Mouse (Mus musculus): ENCODE results near the gene Scaf4. TPM values are rescaled to one million over a fixed set of nuclear protein-coding genes. Genes with fewer than 3 reads are reported as not detected.
"Not testable (repeated sequence)": the region's sequence is repeated elsewhere in the genome, so short reads cannot be mapped to it uniquely, and the experiment has no call there.

Scaf4 gene
- polyA plus RNA-seq, 1 experiment, result 24.9 TPM

DNA sequence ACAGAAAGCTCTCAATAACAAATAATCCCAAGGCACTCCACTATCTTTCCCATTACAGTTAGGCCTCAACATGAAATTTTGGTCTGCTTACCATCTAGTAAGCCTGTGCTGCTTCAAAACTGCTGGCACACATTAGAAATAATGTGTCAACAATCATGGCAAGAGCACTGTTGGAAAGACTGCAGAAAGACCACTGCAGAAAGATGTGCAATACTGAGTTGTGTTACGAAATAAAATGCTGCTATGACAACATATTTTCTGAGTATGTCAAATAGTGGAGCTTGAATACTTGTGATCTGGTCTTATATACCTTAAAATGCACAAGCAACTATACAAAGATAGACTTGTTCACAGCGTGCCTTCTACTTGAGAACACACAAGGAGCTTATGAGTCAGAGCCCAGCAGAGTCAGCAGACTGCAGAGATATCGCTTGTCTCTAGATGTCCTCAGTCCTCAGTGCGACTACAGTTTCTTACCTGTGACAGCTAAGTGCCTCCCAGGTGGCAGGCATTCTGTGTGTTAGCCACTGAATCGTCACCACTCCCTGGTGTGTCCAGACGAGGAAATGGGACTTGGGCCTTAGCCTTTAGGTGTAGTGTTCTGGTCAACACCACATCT lies 45.1 kb downstream of the Scaf4 start:
- no peak for DNase-seq (ENCODE audit: low spot score)

DNA sequence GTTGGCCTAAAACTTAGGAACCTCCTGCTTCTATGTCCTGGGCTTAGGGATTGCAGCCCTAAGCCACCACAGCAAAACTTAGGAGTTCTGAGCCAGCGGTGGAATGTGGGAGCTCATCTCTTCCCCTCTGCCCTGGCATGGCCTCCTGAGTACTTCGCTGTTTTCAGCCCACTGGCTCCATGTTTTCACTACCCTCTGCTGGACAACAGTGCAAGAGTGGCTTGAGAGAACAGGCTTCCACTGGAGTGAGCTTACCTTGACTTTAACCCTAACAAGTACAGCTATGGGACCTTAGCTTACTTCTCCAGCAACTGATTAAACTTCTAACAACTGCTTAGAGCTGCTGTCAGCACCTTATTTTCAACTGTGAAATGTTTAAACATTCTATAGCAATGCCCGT lies 49.1 kb downstream of the Scaf4 start:
- no peak for DNase-seq (ENCODE audit: low spot score)

DNA sequence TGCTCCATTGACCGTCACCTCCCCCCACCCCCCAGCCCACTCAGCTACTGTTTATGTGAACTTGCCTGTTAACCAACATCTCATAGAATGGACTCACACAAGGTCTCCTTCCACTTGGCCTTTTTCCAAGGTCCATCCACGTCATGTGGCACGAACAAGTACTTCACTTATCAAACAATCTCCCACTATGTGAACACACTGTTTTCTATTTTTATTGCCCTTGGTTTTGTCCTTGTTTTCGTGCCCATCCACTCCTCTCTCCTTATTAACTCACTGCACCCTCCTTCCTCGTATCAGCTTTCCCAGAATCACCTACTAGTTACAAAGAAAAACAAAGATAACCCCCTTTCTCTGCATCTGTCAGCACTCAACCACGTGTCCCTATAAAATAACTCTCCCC lies 49.7 kb downstream of the Scaf4 start:
- DNase-seq (ENCODE audit: low spot score), result no peak

DNA sequence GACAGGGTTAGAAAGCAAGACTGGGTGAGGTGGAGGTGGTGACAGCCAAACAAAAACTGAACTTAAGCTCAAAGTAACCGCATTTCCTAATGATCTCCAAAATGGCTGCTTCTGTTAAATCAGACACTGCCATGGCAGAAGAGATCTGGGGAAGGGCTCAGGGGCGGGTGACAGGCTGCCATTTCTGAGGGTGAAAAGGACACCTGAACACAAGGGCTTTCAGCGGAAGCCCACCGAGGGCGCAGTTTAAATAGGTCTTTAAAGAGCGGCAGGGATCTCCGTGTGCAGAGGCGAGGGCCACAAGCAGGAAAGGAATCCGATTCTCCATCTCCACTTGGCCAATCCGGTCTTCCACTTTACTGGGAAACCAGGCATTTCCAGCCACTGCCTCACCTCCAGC lies 50.6 kb downstream of the Scaf4 start:
- DNase-seq (ENCODE audit: low spot score), result no peak

DNA sequence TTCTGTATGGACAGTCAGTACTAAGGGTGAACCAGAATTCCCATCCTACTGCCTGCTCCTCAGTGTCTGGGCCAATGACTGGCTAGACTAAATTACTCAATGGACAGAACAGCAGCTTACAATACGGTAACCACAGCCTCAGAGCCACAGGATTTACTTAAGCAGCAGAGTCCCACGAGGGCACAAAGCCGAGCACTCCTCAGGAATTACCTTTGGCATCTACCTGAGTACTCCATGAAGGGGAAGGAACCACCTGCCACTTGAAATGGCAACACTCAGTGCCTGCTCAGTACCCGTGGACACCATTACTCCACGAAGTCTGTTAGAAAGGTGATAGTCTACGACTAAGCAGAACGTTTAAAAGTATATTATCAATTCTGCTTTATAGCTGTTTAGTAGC lies 53.0 kb downstream of the Scaf4 start:
- no peak for DNase-seq (ENCODE audit: low spot score)

DNA sequence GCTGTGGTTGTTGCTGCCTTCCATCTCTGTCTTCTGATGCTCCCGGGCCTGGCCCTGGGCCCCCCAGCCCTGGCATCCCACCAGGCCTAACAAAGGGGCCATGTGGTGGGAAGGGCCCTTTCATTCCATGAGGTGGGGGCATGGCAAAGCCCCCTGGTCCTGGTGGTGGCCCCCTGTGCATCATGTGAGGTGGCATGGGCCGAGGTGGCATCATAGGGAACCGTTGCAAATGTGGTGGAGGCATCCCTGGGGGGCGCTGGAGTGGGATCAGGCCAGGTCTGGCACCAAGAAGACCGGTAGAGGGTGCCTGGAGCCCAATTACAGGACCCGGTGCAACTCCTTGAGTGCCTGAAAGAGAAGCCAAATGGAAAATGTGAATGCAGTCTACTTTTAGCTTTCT lies 54.4 kb downstream of the Scaf4 start:
- no peak for DNase-seq (ENCODE audit: low spot score)

DNA sequence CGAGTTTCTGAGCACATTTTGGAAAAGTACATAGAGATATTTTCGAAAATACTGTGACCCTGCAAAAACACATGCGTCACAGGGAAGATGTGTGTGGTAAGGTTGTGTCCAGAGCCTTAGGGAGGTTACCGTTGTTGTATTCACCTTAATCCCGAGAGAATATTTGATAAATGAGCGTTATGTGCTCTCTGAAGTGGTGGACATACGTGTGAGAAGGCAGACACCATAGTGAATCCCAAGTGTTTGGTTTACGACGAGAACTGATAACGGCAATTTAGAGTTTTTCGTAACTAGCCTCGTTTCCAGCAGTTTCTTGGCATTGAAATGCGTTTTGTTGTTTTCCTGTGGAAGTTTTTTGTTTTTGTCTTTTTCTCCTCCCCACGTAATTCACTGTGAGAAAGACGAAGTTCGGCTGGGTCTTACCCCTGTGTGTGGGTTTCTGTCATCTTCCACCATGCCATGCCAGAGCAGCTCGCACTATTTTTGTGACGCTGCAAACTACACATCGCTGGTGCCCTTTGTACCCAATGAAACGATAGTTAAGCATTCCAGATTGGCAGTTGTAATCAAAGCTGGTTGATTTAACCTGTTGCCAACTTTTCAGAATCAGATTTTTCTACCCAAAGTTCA lies 62.7 kb downstream of the Scaf4 start:
- no peak for DNase-seq (ENCODE audit: low spot score)

DNA sequence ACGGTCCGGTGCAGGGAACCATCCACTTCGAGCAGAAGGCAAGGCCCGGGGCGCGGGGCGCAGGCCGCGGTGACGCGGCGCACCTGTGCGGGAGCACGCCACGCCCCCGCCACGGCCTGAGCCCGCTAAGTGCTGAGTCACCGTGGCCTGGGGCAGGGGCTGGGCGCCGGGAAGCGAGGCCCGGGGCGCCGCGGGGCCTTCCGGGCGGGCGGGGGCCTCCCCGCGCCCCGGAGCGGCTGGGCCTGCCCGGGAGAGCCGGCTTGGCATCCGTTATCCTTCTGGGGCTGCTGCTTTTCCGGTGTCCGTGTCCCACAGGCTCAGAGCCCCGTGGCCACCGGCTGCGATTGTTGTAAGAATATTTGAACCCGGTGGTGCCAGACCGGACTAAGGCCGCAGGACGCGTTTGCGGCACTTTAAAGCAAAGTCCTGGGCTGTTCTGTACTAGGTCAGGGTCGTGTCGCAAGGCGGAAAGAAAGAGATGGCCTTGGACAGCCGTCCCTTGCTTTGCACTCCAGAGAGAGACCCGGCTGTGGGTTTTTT lies 63.3 kb downstream of the Scaf4 start:
- no peak for DNase-seq (ENCODE audit: low spot score)

DNA sequence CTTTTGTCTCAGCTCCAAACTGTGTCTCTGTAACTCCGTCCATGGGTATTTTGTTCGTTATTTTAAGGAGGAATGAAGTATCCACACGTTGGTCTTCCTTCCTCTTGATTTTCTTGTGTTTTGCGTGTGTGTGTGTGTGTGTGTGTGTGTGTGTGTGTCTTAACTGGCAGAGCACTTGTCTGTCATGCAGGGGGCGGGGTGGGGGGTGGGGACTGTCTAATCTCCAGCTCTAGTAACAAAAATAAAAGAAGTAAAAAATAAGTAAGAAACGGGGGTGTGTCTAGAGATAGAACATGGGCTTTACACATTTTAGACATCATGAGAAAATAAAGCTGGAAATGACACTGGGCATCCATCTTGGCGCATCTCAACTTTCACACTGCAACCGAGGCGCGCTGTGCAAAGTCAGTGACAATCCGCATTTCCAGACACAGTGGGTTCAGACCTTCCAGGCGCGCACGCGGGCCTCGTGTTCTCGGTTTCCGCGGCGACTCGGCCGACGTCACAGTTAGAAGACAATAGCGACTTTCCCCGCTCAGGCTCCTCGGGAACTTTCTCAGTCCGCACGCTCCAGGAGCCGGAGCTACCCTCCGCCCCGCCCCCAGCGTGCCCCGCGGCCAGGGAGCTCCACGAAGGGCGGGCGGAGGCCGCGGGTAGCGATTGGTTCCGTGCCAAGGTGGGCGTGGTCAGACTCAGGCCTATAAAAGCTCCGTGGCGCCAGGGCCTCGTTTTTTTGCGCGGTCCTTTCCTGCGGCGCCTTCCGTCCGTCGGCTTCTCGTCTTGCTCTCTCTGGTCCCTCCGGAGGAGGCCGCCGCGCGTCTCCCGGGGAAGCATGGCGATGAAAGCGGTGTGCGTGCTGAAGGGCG lies 64.0 kb downstream of the Scaf4 start, which contains the start of gene Sod1:
TSS of gene Sod1 (plus strand) at position 729 of the 866 bp plus-strand sequence.
- peak; percentile 99 for DNase-seq (ENCODE audit: low spot score)

DNA sequence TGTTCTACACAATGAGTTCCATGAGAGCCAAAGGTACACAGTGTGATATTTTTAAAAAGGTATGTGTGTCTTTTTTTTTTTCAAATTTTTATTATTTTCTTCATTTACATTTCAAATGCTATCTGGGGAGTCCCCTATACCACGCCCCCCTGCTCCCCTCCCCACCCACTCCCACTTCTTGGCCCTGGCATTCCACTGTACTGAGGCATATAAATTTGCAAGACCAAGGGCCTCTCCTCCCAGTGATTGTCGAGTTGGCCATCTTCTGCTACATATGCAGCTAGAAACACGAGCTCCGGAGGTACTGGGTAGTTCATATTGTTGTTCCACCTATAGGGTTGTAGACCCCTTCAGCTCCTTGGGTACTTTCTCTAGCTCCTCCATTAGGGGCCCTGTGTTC lies 64.9 kb downstream of the Scaf4 start:
- not testable (repeated sequence) for DNase-seq (ENCODE audit: low spot score)

DNA sequence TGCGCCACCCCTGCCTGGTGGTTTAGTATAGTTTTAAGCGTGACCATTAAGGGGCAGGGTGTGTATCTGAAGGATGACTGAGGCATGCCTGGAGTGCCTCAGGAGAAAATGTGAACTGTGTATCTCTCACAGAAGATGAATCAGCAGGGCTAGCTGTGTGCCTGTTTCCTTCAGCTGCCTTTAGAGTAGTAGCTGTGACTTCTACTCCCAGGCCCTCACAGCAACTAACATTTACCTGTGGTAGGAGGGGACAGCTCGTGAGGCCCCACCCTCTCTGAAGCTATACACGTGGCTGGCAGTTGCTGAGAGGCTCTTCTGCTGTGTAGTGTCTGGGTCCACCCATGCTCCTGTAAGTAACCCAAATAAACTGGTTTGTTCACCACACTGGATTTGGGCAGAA lies 66.4 kb downstream of the Scaf4 start:
- DNase-seq (ENCODE audit: low spot score), result no peak

DNA sequence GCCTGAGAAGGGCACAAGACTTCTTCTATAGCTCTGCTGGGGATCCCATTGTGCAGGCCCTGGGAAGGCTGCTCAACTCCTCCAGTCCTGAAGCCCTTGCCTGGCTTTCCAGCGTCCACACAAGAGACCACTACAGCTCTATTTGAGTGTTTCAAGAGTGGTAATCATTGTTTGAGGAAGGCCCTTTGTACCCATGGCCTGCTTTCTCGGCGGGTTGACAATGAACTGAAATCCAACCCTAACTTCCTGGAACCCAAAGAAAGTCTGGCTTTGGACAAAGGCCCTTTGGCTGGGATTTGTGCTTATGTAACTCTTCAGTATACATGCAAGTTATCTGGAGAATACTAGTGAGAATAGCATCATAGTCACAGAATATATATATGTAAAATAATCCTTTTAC lies 66.9 kb downstream of the Scaf4 start:
- no peak for DNase-seq (ENCODE audit: low spot score)

DNA sequence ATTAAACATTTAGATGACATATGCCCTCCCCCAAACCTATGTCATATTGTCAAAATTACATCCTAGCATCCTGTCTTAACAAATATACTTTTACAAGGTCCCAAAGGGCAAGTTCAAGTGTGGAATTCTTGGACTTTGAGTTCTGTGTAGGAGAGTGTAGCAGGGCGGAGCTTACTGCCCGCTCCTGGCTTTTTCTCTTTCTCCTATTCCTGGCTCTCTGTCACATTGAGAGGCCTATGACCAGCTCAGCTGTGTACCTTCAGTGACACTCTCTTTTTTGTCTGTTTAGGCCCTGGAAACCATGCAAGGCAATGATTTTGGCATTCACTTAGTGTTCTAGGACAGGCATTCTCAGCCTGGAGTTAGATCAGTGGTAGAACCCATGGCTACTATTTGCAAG lies 67.9 kb downstream of the Scaf4 start:
- DNase-seq (ENCODE audit: low spot score), result no peak

DNA sequence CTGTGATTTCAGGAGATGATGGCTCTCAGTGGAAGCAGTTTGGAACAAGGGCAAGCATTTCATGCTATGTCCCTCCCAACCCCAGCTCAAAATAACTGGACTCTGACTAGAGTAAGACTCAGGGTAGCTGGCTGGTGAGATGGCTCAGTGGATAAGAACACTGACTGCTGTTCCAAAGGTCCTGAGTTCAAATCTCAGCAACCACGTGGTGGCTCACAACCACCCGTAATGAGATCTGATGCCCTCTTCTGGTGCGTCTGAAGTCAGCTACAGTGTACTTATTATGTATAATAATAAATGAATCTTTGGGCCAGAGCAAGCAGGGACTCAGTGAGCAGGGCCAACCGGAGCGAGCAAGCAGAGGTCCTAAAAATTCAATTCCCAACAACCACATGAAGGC lies 68.4 kb downstream of the Scaf4 start:
- not testable (repeated sequence) for DNase-seq (ENCODE audit: low spot score)

DNA sequence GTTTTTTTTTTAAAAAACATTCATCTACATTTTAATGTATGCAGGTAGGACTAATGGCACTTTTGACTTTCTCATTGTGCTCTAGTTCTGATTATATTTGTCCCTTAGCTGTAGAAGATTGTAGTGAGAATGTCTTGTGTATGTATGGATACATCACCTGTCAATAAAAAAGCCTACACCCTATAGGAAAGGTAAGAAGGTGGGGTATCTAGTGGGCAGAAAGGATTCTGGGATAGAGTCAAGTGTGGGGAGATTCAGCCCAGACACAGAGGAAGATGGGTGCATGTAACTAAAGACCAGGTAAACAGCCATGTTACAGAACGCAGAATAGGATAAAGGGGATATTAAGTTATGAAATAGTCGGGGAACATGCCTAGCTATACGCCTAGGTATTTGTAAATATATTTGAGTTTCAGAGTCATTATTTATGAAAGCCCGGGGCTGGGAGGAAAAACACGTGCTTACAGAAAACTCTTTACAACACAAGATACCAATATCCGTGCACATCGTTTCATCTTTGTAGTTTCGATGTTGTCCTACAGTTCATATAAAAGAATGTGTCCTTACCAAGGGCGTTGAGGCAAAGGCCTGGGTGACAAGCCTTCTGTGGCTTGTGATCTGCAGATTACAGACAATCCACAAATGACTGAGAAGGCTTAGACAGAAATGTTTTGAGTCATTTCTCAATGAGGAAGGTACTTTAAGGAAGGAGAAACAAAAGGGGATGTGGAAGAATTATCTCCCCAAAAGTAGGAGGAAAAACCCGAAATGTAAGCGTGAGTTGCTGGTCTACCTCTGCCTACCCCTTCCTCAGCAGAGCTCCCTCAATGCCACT lies 69.4 kb downstream of the Scaf4 start:
- no peak for DNase-seq (ENCODE audit: low spot score)

DNA sequence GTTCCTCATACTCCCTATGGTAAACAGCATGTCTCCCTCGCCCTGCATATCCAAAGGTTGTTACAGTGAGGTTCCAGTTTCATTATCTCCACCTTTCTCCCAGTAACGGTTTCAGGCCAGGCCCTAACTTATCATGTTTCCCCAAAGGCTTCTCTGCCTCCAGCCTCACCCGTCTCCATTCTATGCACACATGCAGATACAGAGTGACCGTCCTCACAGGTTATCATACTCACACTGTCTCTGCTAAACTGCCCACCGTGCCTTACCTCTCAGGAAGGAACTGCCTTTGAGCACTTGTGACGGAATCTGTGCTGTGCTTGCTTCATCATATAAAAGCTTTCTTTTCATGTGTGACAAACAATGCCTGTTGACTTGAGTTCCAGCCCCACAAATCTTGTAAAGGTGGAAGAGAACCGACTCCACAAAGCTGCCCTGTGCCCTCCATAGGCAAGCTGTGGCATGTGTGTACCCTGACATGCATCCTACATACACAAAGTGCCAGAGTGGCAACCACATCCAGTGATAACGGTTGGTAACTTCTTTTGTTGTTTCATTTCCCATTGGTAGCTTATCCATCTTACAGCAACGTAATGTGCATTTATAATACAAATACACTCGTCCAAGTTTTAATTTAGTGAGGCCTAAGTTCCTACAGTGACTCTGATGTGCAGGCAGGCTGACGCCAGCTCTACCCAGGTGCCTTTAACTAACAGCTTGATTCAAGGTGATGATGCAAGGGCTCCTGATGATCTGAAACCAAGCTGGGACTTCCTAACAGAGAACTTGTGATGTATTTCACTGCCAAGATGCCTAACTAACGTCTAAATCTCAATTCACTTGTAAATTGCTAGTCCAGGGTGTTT lies 70.6 kb downstream of the Scaf4 start:
- DNase-seq (ENCODE audit: low spot score), result no peak

DNA sequence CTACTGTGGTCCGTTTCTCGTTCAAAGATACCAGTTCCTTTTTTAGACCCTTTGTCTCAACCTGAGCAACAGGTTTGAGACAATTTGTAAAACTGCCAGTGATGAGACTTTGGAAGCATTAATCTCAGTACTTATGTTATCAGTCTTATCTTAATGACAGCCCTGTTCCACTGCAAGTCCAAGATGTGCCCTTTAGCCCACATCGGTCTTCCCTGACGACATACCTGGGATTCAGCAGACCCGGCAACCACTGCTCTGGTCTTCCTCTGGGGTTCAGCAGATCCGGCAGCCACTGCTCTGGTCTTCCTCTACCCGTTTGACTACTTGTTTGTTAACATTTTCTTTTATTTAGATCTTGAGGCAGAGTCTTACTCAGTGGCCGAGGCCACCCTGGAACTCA lies 72.5 kb downstream of the Scaf4 start:
- no peak for DNase-seq (ENCODE audit: low spot score)

DNA sequence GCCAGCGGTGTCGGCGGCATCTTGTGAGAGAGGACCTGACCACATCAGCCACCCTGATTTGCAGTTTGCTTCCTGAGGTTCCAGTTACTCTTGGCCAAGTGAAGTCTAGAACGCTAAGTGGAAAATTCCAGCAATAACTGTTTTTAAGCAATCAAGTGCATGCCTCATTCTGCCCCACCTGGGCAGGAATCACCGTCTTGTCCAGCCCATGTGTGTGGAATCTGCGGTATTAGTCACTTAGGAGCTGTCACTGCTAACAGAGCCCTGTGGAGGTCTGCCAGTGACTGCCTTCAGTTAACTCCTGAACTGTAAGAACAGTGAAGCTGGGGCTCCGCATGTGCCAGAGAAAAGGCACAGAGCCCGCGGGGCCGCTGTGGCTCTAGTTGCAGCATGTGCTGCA lies 73.6 kb downstream of the Scaf4 start:
- DNase-seq (ENCODE audit: low spot score), result no peak

DNA sequence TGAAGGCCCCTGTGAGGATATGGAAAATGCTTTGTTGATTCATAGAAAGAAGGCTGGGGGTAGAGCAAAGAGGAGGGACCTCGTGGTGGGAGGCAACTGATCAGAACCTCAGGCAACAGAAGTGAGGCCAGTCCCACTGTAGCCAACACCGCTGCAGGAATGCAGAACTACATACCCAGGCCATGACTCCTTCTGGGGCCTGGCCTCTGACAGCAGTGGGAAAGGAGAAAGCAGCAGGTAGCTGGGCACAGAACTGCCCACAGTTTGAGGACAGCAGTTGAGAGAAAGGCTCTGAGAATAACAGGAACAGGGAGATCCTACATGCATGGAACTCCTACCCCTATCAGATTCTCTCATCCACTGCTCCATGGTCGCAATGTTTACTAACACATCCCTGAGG lies 75.3 kb downstream of the Scaf4 start:
- DNase-seq (ENCODE audit: low spot score), result no peak

DNA sequence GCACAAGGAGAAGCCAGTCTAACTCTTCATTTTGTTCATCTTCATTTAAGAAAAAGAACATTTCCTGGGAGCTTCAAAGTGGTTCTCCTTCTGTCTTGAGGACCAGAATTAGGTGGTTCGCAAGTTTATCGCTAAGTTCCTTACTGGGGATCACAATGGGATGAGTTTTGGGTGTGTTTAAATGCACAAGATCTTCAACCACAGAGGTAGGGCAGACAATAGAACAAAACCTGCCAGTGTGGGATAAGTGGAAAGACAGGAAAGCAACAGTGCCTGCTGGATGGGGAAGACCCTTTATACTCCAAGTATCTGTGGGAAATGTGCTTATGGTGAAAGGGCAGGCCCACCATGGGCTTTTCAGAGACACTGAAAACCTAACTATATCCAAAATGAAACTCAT lies 79.4 kb downstream of the Scaf4 start:
- no peak for DNase-seq (ENCODE audit: low spot score)

Measured in urinary bladder, adult 2 months (tissue).